Mouse (Mus musculus) cerebellum, adult 2 months (tissue): Measurements from ENCODE around the gene Smyd2.

Source experiments
- CTCF ChIP-seq: fragments of 200-500 bp; IDR thresholded peaks from 2 replicates; pipeline ENCODE4 v1.5.1; 2011; ENCODE audit warnings: low read depth, mild to moderate bottlenecking, control low read depth, low read length, moderate library complexity, borderline replicate concordance; ENCODE audit not compliant: insufficient read depth
- POLR2A ChIP-seq: fragments of 200-500 bp; IDR thresholded peaks from 2 replicates; pipeline ENCODE4 v1.6.1; 2011; ENCODE audit warnings: low read length, control low read depth, borderline replicate concordance; ENCODE audit not compliant: insufficient read depth

DNA sequence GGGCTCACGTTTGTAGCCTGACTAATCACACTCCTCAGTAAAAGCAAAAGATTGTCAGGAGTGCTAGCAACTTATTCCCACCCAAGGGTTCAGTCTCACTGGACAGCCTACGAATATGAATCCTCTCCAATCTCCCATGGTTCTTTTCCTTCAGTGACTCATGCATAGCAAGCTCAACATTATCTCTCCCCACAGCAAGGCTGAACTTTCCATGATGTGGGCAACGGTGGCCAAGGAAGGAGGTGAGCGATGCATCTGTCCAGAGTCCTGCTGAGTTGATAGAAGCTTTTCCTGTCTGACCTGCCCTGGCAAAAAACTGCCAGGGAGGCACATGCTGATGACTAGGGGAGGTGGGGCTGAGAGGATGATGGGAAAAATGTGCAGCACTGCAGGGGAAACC is 45.9 kb upstream of the Smyd2 start:
- TF ChIP-seq POLR2A (no peak), CTCF (no peak)
